Mouse (Mus musculus): ENCODE data around the gene Usp21. TPM values are rescaled to one million over a fixed set of nuclear protein-coding genes. Genes with fewer than 3 reads are reported as not detected.

Gene Usp21
- polyA plus RNA-seq, 2 experiments, result 17.4 to 18.0 TPM

- Histone ChIP-seq H3K27me3 (ENCODE audit: control insufficient read depth, insufficient read depth, low read length) (no peaks in the 10 kb centered on the region), H3K36me3 (replicated peaks; ENCODE audit: control insufficient read depth, insufficient read depth, low read depth) (peaks cover 51% of the 10 kb centered on the region), H3K4me2 (ENCODE audit: low read depth) (no peak overlapping the region), H3K9ac (replicated peaks) (no peak overlapping the region), H3K4me1 (replicated peaks; ENCODE audit: control insufficient read depth in 2 of 2, insufficient read depth in 2 of 2, low read length in 1 of 2) (no peaks in the 10 kb centered on the region; a peak in 1 of 4 replicates), H3K27ac (no peak overlapping the region), H3K4me3 (ENCODE audit: insufficient read depth in 1 of 2, low read depth in 2 of 2, low read length in 2 of 2) (no peak overlapping the region), H3K9me3 (ENCODE audit: control insufficient read depth, low read length) (no peaks in the 10 kb centered on the region)
- ATAC-seq (ENCODE audit: insufficient read depth) (no peak), DNase-seq (ENCODE audit: low read depth in 3 of 3, low spot score in 3 of 3) (no peak)
- WGBS (ENCODE audit: insufficient replicate concordance), result 74% methylated on average over 15 of the region's 15 CpGs
- no peak for TF ChIP-seq EP300 (IDR thresholded peaks at IDR 0.05; ENCODE audit: low read depth)
- TF ChIP-seq CTCF (IDR thresholded peaks at IDR 0.05; ENCODE audit: low read depth), result no peak
These were observed 47.6 kb downstream of the Usp21 start for GRCm38 (mm10) chr1:171239992-171240744.

GRCm38 (mm10) chr1:171238463-171238862, 49.3 kb downstream of the Usp21 start:
- Histone ChIP-seq H3K4me3 (ENCODE audit: insufficient read depth in 1 of 2, low read depth in 2 of 2, low read length in 2 of 2) (no peak overlapping the region), H3K9me3 (ENCODE audit: control insufficient read depth, low read length) (no peaks in the 10 kb centered on the region), H3K27me3 (ENCODE audit: control insufficient read depth, insufficient read depth, low read length) (no peaks in the 10 kb centered on the region), H3K4me1 (replicated peaks; ENCODE audit: control insufficient read depth in 2 of 2, insufficient read depth in 2 of 2, low read length in 1 of 2) (peaks cover 2 to 3% of the 10 kb centered on the region in 2 experiments; a peak in 3 of 4 replicates), H3K36me3 (replicated peaks; ENCODE audit: control insufficient read depth, insufficient read depth, low read depth) (peaks cover 47% of the 10 kb centered on the region), H3K27ac (no peak overlapping the region), H3K4me2 (ENCODE audit: low read depth) (no peak overlapping the region), H3K9ac (replicated peaks) (no peak overlapping the region)
- ATAC-seq (ENCODE audit: insufficient read depth), result 0 out of 2 replicates have a peak, but pooled peaks have one; percentile 32
- peak; percentile 95 for TF ChIP-seq CTCF (IDR thresholded peaks at IDR 0.05; ENCODE audit: low read depth)
- no peak for TF ChIP-seq EP300 (IDR thresholded peaks at IDR 0.05; ENCODE audit: low read depth)
- 65% methylated on average over 14 of the region's 14 CpGs for WGBS (ENCODE audit: insufficient replicate concordance)
- peak in 1 of 3 experiments; percentile 49 for DNase-seq (ENCODE audit: low read depth in 3 of 3, low spot score in 3 of 3)

GRCm38 (mm10) chr1:171237438-171237837, 50.4 kb downstream of the Usp21 start:
- no peak overlapping the region for H3K4me2 ChIP-seq (ENCODE audit: low read depth)
- H3K9ac ChIP-seq (replicated peaks), result no peak overlapping the region
- H3K27ac ChIP-seq, result no peak overlapping the region
- peaks cover 43% of the 10 kb centered on the region for H3K36me3 ChIP-seq (replicated peaks; ENCODE audit: control insufficient read depth, insufficient read depth, low read depth)
- 75% methylated on average over 6 of the region's 6 CpGs for WGBS (ENCODE audit: insufficient replicate concordance)
- H3K9me3 ChIP-seq (ENCODE audit: control insufficient read depth, low read length), result no peaks in the 10 kb centered on the region
- TF ChIP-seq CTCF (IDR thresholded peaks at IDR 0.05; ENCODE audit: low read depth), result no peak
- no peak for TF ChIP-seq EP300 (IDR thresholded peaks at IDR 0.05; ENCODE audit: low read depth)
- no peaks in the 10 kb centered on the region for H3K27me3 ChIP-seq (ENCODE audit: control insufficient read depth, insufficient read depth, low read length)
- no peak overlapping the region for H3K4me3 ChIP-seq (ENCODE audit: insufficient read depth in 1 of 2, low read depth in 2 of 2, low read length in 2 of 2)
- ATAC-seq (ENCODE audit: insufficient read depth) (no peak), DNase-seq (ENCODE audit: low read depth in 3 of 3, low spot score in 3 of 3) (no peak)
- peaks cover 10 to 13% of the 10 kb centered on the region in 2 experiments for H3K4me1 ChIP-seq (replicated peaks; ENCODE audit: control insufficient read depth in 2 of 2, insufficient read depth in 2 of 2, low read length in 1 of 2)

GRCm38 (mm10) chr1:171235791-171236190, 52.0 kb downstream of the Usp21 start:
- ATAC-seq (ENCODE audit: insufficient read depth), result no peak
- H3K9ac ChIP-seq (replicated peaks), result no peak overlapping the region
- H3K27ac ChIP-seq, result no peak overlapping the region
- no peak overlapping the region for H3K4me2 ChIP-seq (ENCODE audit: low read depth)
- H3K4me1 ChIP-seq (replicated peaks; ENCODE audit: control insufficient read depth in 2 of 2, insufficient read depth in 2 of 2, low read length in 1 of 2), result peaks cover 12 to 22% of the 10 kb centered on the region in 2 experiments
- H3K4me3 ChIP-seq (ENCODE audit: insufficient read depth in 1 of 2, low read depth in 2 of 2, low read length in 2 of 2), result no peak overlapping the region
- H3K9me3 ChIP-seq (ENCODE audit: control insufficient read depth, low read length), result no peaks in the 10 kb centered on the region
- no peak for DNase-seq (ENCODE audit: low read depth in 3 of 3, low spot score in 3 of 3)
- 62% methylated on average over 3 of the region's 4 CpGs for WGBS (ENCODE audit: insufficient replicate concordance)
- TF ChIP-seq EP300 (IDR thresholded peaks at IDR 0.05; ENCODE audit: low read depth) (no peak), CTCF (IDR thresholded peaks at IDR 0.05; ENCODE audit: low read depth) (no peak)
- H3K27me3 ChIP-seq (ENCODE audit: control insufficient read depth, insufficient read depth, low read length), result no peaks in the 10 kb centered on the region
- peaks cover 39% of the 10 kb centered on the region for H3K36me3 ChIP-seq (replicated peaks; ENCODE audit: control insufficient read depth, insufficient read depth, low read depth)

- H3K36me3 ChIP-seq (replicated peaks; ENCODE audit: control insufficient read depth, insufficient read depth, low read depth), result peaks cover 39% of the 10 kb centered on the region
- WGBS (ENCODE audit: insufficient replicate concordance), result 66% methylated on average over 4 of the region's 4 CpGs
- DNase-seq (ENCODE audit: low read depth in 3 of 3, low spot score in 3 of 3) (no peak), ATAC-seq (ENCODE audit: insufficient read depth) (no peak)
- no peaks in the 10 kb centered on the region for H3K27me3 ChIP-seq (ENCODE audit: control insufficient read depth, insufficient read depth, low read length)
- no peak overlapping the region; the same call in 1 of the 2 replicates for H3K4me2 ChIP-seq (ENCODE audit: low read depth)
- peaks cover 12 to 24% of the 10 kb centered on the region in 2 experiments for H3K4me1 ChIP-seq (replicated peaks; ENCODE audit: control insufficient read depth in 2 of 2, insufficient read depth in 2 of 2, low read length in 1 of 2)
- no peak for TF ChIP-seq CTCF (IDR thresholded peaks at IDR 0.05; ENCODE audit: low read depth)
- TF ChIP-seq EP300 (IDR thresholded peaks at IDR 0.05; ENCODE audit: low read depth), result no peak
- H3K27ac ChIP-seq, result no peak overlapping the region
- H3K4me3 ChIP-seq (ENCODE audit: insufficient read depth in 1 of 2, low read depth in 2 of 2, low read length in 2 of 2), result no peak overlapping the region
- no peaks in the 10 kb centered on the region for H3K9me3 ChIP-seq (ENCODE audit: control insufficient read depth, low read length)
- no peak overlapping the region for H3K9ac ChIP-seq (replicated peaks)
These were observed 53.3 kb downstream of the Usp21 start for GRCm38 (mm10) chr1:171234538-171234937.
